Mouse (Mus musculus) CH12.LX (cell line): ENCODE results near the gene Rprd1b. TPM values are rescaled to one million over a fixed set of nuclear protein-coding genes. Genes with fewer than 3 reads are reported as not detected.

ENCODE experiments used
- DNase-seq: peaks from one replicate; pipeline ENCODE4 v3.0.0-alpha.2; 2013; ENCODE audit errors: extremely low read depth
- H3K27ac ChIP-seq: 2 replicates; pipeline ENCODE4 v1.5.1; 2012; ENCODE audit warnings: low read depth, mild to moderate bottlenecking, control low read depth, moderate library complexity; ENCODE audit not compliant: insufficient read depth
- H3K27me3 ChIP-seq: replicated peaks from 2 replicates; pipeline ENCODE3; 2012; ENCODE audit warnings: inconsistent platforms
- H3K36me3 ChIP-seq, 2 experiments: replicated peaks in 1 of 2; 2 replicates each; pipeline versions ENCODE3 to v1.6.1; 2012; ENCODE audit warnings: inconsistent platforms in 1 of 2, low read length in 1 of 2, mild to moderate bottlenecking in 1 of 2, mixed read lengths in 1 of 2, moderate library complexity in 1 of 2; ENCODE audit not compliant: control insufficient read depth in 1 of 2, insufficient read depth in 1 of 2
- H3K4me1 ChIP-seq, 2 experiments: 2 replicates each; pipeline ENCODE4 v1.6.1; 2012; ENCODE audit warnings: inconsistent platforms in 1 of 2, moderate library complexity in 1 of 2; ENCODE audit not compliant: insufficient read depth in 2 of 2, control insufficient read depth in 1 of 2
- H3K4me2 ChIP-seq: 2 replicates; pipeline ENCODE4 v1.6.1; 2012; ENCODE audit warnings: low read depth, mild to moderate bottlenecking, control low read depth; ENCODE audit not compliant: poor library complexity, insufficient read depth, severe bottlenecking
- H3K4me3 ChIP-seq, 3 experiments: fragments of 150-350 bp in 1 of 3; sonication (generic) in 1 of 3; replicated peaks in 1 of 3; 2 replicates each; pipeline versions ENCODE3 to v1.5.1; 2011 to 2012; ENCODE audit warnings: low read depth in 2 of 3, low read length in 2 of 3, mild to moderate bottlenecking in 2 of 3, moderate library complexity in 2 of 3, control low read depth in 1 of 3, improper control_type of control experiment in 1 of 3, inconsistent platforms in 1 of 3, mixed read lengths in 1 of 3; ENCODE audit not compliant: poor library complexity in 1 of 3
- H3K79me2 ChIP-seq: replicated peaks from 2 replicates; pipeline ENCODE4 v1.6.1; 2012; ENCODE audit warnings: mild to moderate bottlenecking, moderate library complexity; ENCODE audit not compliant: control insufficient read depth, poor library complexity, insufficient read depth, severe bottlenecking; ENCODE audit errors: extremely low read depth
- H3K9ac ChIP-seq: 2 replicates; pipeline ENCODE4 v1.6.1; 2012; ENCODE audit warnings: low read depth, mild to moderate bottlenecking, control low read depth, moderate library complexity; ENCODE audit not compliant: insufficient read depth
- H3K9me3 ChIP-seq: replicated peaks from 2 replicates; pipeline ENCODE3; 2012; ENCODE audit warnings: low read length, inconsistent platforms, mixed read lengths
- CHD1 ChIP-seq: IDR thresholded peaks from 2 replicates; pipeline ENCODE4 v1.6.1; 2012; ENCODE audit warnings: low read depth, low read length, improper control_type of control experiment, inconsistent platforms
- CTCF ChIP-seq, 2 experiments: IDR thresholded peaks in 1 of 2; conservative IDR thresholded peaks in 1 of 2; 2 replicates each; pipeline ENCODE4 v1.5.1; 2011 to 2012; ENCODE audit warnings: low read depth in 2 of 2, low read length in 2 of 2, improper control_type of control experiment in 1 of 2, inconsistent platforms in 1 of 2, mild to moderate bottlenecking in 1 of 2, moderate library complexity in 1 of 2
- ETS1 ChIP-seq: conservative IDR thresholded peaks from 2 replicates; pipeline ENCODE4 v1.6.1; 2012; ENCODE audit warnings: low read depth, mild to moderate bottlenecking, inconsistent platforms, low read length, improper control_type of control experiment, moderate library complexity
- JUN ChIP-seq: IDR thresholded peaks from 2 replicates; pipeline ENCODE4 v1.6.1; 2011; ENCODE audit warnings: low read depth, mild to moderate bottlenecking, low read length, improper control_type of control experiment, moderate library complexity; ENCODE audit not compliant: insufficient read depth
- JUND ChIP-seq: conservative IDR thresholded peaks from 2 replicates; pipeline ENCODE4 v1.6.1; 2011; ENCODE audit warnings: low read depth, low read length, improper control_type of control experiment
- MAFK ChIP-seq: IDR thresholded peaks from 2 replicates; pipeline ENCODE4 v1.6.1; 2011; ENCODE audit warnings: low read length, improper control_type of control experiment; ENCODE audit not compliant: insufficient replicate concordance
- MAX ChIP-seq: IDR thresholded peaks from 2 replicates; pipeline ENCODE4 v1.6.1; 2011; ENCODE audit warnings: low read length, improper control_type of control experiment
- NRF1 ChIP-seq: IDR thresholded peaks from 2 replicates; pipeline ENCODE4 v1.6.1; 2014; ENCODE audit warnings: low read depth, mild to moderate bottlenecking, inconsistent platforms, low read length, improper control_type of control experiment, moderate library complexity
- RAD21 ChIP-seq: IDR thresholded peaks from 2 replicates; pipeline ENCODE4 v1.6.1; 2011; ENCODE audit warnings: low read depth, mild to moderate bottlenecking, low read length, improper control_type of control experiment, moderate library complexity
- USF2 ChIP-seq: conservative IDR thresholded peaks from 2 replicates; pipeline ENCODE4 v1.6.1; 2011; ENCODE audit warnings: low read depth, low read length, improper control_type of control experiment
- ZC3H11A ChIP-seq: IDR thresholded peaks from 2 replicates; pipeline ENCODE4 v1.6.1; 2012; ENCODE audit warnings: low read depth, mild to moderate bottlenecking, inconsistent platforms, low read length, improper control_type of control experiment
- ZKSCAN1 ChIP-seq: IDR thresholded peaks from 2 replicates; pipeline ENCODE4 v1.6.1; 2012; ENCODE audit warnings: low read depth, inconsistent platforms, low read length, improper control_type of control experiment, borderline replicate concordance
- ZMIZ1 ChIP-seq: IDR thresholded peaks from 2 replicates; pipeline ENCODE4 v1.6.1; 2012; ENCODE audit warnings: low read depth, mild to moderate bottlenecking, inconsistent platforms, low read length, improper control_type of control experiment
- ZNF384 ChIP-seq: IDR thresholded peaks from 2 replicates; pipeline ENCODE4 v1.6.1; 2012; ENCODE audit warnings: low read depth, low read length, improper control_type of control experiment, inconsistent platforms
- dilution Hi-C: fragments of 300-500 bp; cut with MboI; formaldehyde crosslinking; loops from 2 replicates; pipeline ENCODE4 v1.14.3; 2020; ENCODE audit warnings: low sequenced_read_pairs; ENCODE audit not compliant: extremely low pct_unique_long_range_greater_than_20kb, extremely low pct_ligation_motif_present
- in situ Hi-C: fragments of 300-500 bp; cut with MboI; formaldehyde crosslinking; loops from 3 replicates; pipeline ENCODE4 v1.14.3; 2019; ENCODE audit warnings: low sequenced_read_pairs, low pct_ligation_motif_present, low pct_unique_long_range_greater_than_20kb, mixed read lengths
- polyA plus RNA-seq: library from polyadenylated mRNA; unstranded; fragments of >175 nt; gene quantifications from 2 replicates; pipeline ENCODE4 v1.2.1, GENCODE M21; 2012; ENCODE audit warnings: low read depth; ENCODE audit not compliant: insufficient read length
- total RNA-seq, 2 experiments: library from RNA; depleted of rRNA; stranded (reverse); fragments of 300-350 nt in 1 of 2; fragments of >200 nt in 1 of 2; gene quantifications; 2 replicates each; pipeline ENCODE4 v1.2.3; 2012 to 2014

Gene Rprd1b
- total and polyA plus RNA-seq, 3 experiments: 11.8 to 33.1 (median 16.4) TPM

- Histone ChIP-seq H3K4me2 (no peak overlapping the region), H3K9ac (no peak overlapping the region), H3K4me3 (no peak overlapping the region), H3K27me3 (peaks cover 79% of the 10 kb centered on the region), H3K4me1 (peaks cover 0 to 5% of the 10 kb centered on the region in 2 experiments; a peak in 2 of 4 replicates), H3K27ac (no peak overlapping the region), H3K79me2 (no peaks in the 10 kb centered on the region), H3K9me3 (no peaks in the 10 kb centered on the region), H3K36me3 (no peaks in the 10 kb centered on the region)
- DNase-seq: no peak
- dilution Hi-C loops (no loop called here), in situ Hi-C loops (no loop called here)
- TF ChIP-seq ZC3H11A: no peak
- no peak for TF ChIP-seq NRF1
- no peak for TF ChIP-seq JUN
- no peak for TF ChIP-seq ZMIZ1
- TF ChIP-seq MAX: no peak
- no peak for TF ChIP-seq MAFK
Measured at GRCm38 (mm10) chr2:158131197-158131835, 103.0 kb downstream of the Rprd1b start.

- H3K9ac ChIP-seq: no peak overlapping the region
- TF ChIP-seq JUN (no peak), ZKSCAN1 (no peak), ZC3H11A (no peak), ZNF384 (no peak), JUND (no peak), USF2 (no peak), RAD21 (no peak), CHD1 (no peak), ETS1 (no peak), CTCF (conservative IDR thresholded peaks at IDR 0.05 in 1 of 2, IDR thresholded peaks at IDR 0.05 in 1 of 2; ENCODE audit: low read depth in 2 of 2, low read length in 2 of 2) (no peak), NRF1 (no peak)
- H3K4me3 ChIP-seq: no peak overlapping the region
- no peak overlapping the region for H3K27ac ChIP-seq
- H3K4me1 ChIP-seq: peaks cover 0 to 14% of the 10 kb centered on the region in 2 experiments; a peak in 2 of 4 replicates
- no peaks in the 10 kb centered on the region for H3K79me2 ChIP-seq
- dilution Hi-C loops: no loop called here
- in situ Hi-C loops: no loop called here
- DNase-seq: no peak
- H3K27me3 ChIP-seq: peaks cover 79% of the 10 kb centered on the region
- no peaks in the 10 kb centered on the region for H3K9me3 ChIP-seq
- no peaks in the 10 kb centered on the region for H3K36me3 ChIP-seq
- H3K4me2 ChIP-seq: no peak overlapping the region
Measured at GRCm38 (mm10) chr2:158132320-158132719, 104.0 kb downstream of the Rprd1b start.
